Mouse (Mus musculus): Measurements from ENCODE around the gene Styxl1. TPM values are rescaled to one million over a fixed set of nuclear protein-coding genes. Genes with fewer than 3 reads are reported as not detected.
A peak's percentile ranks its signal among the peaks of the same experiment; 100 is the strongest.

Styxl1 gene
- total RNA-seq, 2 experiments from 2014 or later = 0.40 TPM; not detected in 1

GRCm38 (mm10) chr5:135703431-135703830 lies 74.8 kb downstream of the Styxl1 start:
- no peak for DNase-seq (ENCODE audit: extremely low spot score in 1 of 2, low spot score in 1 of 2)

DNA sequence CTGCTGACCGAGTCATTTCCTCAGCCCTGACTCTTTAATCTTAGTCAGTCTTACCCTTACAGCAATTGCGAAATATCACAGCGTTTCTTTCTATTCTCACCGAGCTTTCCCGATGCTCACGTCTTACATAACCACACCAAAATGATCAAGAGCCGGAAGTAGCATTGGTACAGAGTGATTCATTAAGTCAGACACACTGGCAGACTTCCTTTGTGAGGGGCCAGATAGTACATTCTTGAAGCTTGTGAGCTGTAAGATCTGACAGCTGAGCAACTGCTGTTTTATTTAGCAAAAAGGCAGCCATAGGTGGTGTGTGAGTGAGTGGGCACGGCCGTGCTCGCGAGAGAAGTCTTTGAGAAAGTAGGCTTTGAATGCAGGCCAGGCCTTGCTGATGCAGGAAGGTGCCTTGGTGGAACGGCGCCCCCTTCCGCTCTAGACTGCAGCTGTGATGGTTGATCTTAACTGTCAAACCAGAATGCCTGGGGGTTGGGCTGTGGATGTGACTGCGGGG lies 75.4 kb downstream of the Styxl1 start:
- peak in 1 of 2 experiments; percentile 38 for DNase-seq (ENCODE audit: extremely low spot score in 1 of 2, low spot score in 1 of 2)

DNA sequence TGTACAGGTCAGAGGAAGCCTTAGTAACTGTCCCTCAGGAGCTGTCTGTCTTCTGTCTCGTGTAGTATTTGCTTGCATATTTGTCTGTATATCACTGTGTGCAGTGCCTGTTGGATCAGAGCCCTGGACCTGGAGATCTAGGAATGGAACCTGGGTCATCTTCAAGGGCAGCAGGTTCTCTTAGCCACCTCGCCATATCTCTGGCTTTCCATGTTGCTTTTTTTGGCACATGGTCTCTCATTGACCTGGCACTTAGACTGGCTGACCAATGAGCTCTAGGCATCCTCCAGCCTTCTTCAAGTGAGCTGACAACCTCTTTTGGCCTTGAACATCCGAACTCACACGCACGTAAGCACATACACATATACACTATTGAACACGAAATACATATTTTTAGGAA lies 76.0 kb downstream of the Styxl1 start:
- DNase-seq (ENCODE audit: extremely low spot score in 1 of 2, low spot score in 1 of 2) = no peak

- DNase-seq (ENCODE audit: extremely low spot score in 1 of 2, low spot score in 1 of 2) = no peak
Observed at GRCm38 (mm10) chr5:135701601-135702000, 76.6 kb downstream of the Styxl1 start.

GRCm38 (mm10) chr5:135697711-135698111 lies 80.5 kb downstream of the Styxl1 start:
- no peak for DNase-seq (ENCODE audit: extremely low spot score in 1 of 2, low spot score in 1 of 2)

Small RNA genes lying within 50 kb of the gene (microRNA-seq; reads per million reads assigned to microRNA genes)
- 0.18 to 0.80 reads per million in 2 experiments for gene Mir7034

Other genes starting within 250 kb of the Styxl1 start
- 10 to 100 TPM; 37.9 to 39.2 TPM for gene Hip1, start 233.3 kb downstream of the Styxl1 start, total RNA-seq (2021)
- not detected for gene Ccl26, start 214.8 kb downstream of the Styxl1 start, total RNA-seq (2021)
- under 1 TPM in 1 of 2 experiments, not detected in 1; 0.54 TPM for gene Ccl24, start 205.3 kb downstream of the Styxl1 start, total RNA-seq (2021)
- gene Rhbdd2, start 145.8 kb downstream of the Styxl1 start, total RNA-seq (2021) = 10 to 100 TPM; 80.1 to 81.0 TPM
- 100 to 1,000 TPM in 1 of 2 experiments, 10 to 100 TPM in 1; 100.0 to 102 TPM for gene Por, start 108.4 kb downstream of the Styxl1 start, total RNA-seq (2021)
- gene Tmem120a, start 33.9 kb downstream of the Styxl1 start, total RNA-seq (2021) = 10 to 100 TPM; 16.3 to 20.4 TPM
- gene Mdh2, start 95 bp upstream of the Styxl1 start, total RNA-seq (2021) = 100 to 1,000 TPM; 397 to 426 TPM
- 10 to 100 TPM; 62.7 to 81.7 TPM for gene Srrm3, start 28.5 kb upstream of the Styxl1 start, total RNA-seq (2021)
- 10 to 100 TPM in 1 of 2 experiments, 1 to 10 TPM in 1; 7.7 to 14.4 TPM for gene Hspb1, start 109.5 kb upstream of the Styxl1 start, total RNA-seq (2021)
- 1,000 to 10,000 TPM; 1,286 to 1,307 TPM for gene Ywhag, start 156.2 kb upstream of the Styxl1 start, total RNA-seq (2021)
- gene Ssc4d, start 196.1 kb upstream of the Styxl1 start, total RNA-seq (2021) = 1 to 10 TPM in 1 of 2 experiments, under 1 TPM in 1; 0.77 to 1.3 TPM
- gene Zp3, start 201.7 kb upstream of the Styxl1 start, total RNA-seq (2021) = not detected
- 1 to 10 TPM; 7.8 to 8.2 TPM for gene Dtx2, start 216.4 kb upstream of the Styxl1 start, total RNA-seq (2021)

Measured in layer of hippocampus, postnatal 25 days (tissue).